Mouse (Mus musculus) thymus, postnatal 25 days (tissue): ENCODE results near the gene Mmaa.
A peak's percentile ranks its signal among the peaks of the same experiment; 100 is the strongest.

Source experiments
- DNase-seq: peaks from one replicate; pipeline ENCODE4 v3.0.0; 2022

Mmaa gene

DNA sequence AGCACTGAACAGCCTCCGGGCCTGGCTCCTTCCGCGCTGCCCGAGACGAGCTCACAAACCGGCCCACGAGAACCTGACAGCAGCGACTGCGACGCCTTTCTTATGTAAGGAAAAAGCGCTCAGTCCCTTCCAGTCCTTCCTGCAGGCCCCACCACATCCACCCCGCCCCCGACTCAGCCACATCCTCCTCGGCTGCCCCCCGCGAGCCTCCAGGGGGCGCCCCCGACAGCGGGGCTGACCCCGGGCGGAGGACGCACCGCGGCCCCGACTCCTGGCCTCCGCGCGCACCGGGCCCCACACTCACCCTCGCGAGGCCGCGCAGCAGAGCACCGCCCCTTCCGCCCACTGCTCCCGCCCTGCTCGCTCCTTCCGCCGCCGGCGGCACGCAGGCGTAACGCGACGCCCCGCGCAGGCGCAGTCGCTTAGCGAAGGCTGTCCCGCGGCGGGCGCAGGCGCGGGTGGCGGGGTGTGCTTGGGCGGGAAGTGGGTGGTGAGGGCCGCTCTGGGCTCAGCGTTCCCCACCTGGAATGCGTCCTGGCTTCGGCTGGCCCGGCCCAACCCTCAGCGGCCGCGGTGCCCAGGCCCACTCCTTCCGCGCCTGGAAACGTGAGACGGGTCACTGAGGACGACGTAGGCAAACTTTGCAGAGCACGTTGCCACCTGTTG lies at the start of gene Mmaa:
TSS of gene Mmaa (minus strand) at position 328 of the 666 bp plus-strand sequence.
- peak; percentile 99 for DNase-seq

DNA sequence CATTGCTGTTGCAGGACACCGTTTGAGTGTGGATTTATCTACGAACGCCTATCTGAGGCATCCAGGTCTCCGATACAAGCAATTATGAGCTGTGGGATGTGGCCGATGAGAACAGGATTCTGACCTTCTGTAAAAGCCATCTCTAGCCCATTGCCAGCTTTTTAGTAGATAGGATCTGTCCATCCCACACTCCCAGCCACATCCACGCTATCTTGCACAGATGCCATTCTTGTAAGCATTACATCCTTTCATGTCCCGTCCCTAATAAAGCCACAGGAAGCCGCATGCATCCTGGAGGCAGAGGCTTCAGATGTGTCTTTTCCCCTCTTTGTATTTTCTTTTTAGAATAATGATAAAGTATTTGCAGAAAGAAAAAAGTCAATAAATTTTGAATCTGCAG lies 46.5 kb upstream of the Mmaa start:
- no peak for DNase-seq

DNA sequence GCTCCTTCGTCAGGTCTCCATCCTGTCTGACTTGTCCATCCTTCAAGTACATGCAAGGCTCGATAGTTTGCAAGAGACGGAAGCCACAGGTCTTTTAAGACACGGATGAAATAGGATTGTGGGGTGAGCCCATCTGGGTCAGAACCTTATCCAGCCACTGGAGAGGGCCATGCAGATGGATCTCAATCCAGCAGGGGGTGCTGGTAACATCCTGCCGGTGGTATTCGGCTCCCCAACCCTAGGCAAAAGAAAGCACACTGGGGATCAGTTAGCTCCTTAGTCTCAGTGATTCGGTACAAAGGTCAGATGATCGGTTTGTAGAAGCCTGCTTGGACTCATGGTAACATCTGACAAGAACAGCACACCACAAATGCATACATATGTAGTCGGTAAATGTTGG lies 44.8 kb upstream of the Mmaa start:
- peak; percentile 31 for DNase-seq

DNA sequence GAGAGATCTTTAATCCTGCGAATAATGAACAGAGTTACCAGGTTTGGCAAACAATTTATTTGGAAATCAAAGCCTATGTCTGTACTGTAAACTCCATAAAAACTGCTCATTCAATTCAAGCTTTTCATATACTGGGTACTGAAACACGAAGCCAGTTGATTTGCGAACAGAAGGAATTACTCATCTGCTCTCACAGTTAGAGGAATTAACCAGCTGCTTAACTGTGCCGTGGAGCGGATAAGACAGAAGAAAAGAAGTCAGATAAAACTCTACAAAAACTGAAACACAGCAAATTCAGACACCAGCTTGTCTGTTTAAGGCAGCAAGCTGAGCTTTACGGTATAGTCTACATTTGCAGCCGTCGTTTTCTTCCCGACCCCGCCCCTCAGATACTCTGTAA lies 43.9 kb upstream of the Mmaa start:
- no peak for DNase-seq

DNA sequence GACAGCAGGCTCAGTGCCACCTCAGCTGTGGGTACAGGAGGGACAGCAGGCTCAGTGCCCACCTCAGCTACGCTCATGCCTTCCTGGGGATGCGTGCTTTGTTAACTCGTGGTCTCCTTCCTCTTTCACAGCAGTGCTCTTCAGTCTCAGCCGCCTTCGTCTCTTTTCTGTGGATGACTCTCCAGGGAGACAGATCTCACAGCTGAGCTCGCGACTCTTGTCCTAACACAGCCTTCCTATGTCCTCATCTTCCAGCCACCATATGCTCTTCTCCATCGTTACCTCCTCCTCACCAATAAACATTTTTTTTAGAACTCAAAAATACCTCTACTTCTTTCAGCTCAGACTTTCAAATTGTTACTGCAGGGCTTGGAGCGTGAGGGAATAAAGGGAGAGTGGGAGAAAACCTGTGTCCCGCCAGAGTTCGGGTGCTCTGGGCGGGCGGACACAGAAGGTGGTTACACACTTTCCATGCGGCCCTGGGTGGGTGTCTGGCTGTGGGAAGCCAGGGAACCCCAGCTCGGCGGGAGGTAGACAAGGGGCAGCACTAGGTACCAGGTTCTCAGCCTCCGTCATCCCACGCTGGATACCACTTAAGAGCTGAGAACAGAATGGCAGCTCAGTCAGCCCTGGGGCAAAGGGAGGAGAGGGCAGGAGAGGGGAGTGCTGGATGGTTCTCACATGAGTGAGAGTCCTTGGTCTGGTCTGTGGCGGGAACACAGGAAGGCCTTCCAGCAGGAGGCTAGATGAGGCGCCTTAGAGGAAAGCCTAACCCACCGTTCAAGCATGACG lies 37.6 kb upstream of the Mmaa start:
- DNase-seq = no peak

DNA sequence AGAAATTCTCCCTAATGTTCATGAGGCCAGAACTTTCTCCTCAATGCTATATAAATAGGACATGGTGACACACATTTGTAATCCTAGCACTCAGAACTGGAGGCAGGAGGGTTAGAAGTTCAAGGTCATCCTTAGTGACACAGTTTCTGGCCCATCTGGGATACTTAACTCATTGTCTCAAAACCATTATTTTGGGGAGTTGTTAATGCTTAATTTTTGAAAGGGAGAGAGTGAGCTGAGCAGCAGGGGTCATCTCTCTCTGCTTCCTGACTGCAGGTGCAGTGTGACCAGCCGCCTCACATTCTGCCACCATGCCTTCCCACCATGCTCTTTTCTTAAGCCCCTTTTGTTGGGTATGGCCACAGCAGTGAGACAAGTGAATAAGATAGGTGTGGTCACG lies 36.8 kb upstream of the Mmaa start:
- no peak for DNase-seq

DNA sequence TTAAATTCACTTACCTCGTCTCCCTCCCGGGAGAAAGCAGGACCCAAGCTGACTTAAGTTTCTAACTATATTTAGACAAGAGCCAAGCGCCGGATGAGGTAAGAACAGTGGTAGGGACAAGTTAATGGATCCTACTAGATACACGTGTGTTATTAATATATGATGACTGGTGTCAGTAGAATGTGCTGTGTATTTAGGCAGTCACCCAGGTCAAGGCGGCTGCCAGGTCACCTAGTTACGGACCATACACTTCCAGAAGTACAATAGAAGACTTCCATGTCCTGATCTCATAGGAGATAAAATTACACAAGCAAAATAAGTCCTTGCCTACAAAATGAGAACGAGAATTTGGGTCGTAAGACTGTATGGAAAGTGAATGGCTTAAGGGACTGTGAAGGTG lies 36.3 kb upstream of the Mmaa start:
- DNase-seq = no peak

DNA sequence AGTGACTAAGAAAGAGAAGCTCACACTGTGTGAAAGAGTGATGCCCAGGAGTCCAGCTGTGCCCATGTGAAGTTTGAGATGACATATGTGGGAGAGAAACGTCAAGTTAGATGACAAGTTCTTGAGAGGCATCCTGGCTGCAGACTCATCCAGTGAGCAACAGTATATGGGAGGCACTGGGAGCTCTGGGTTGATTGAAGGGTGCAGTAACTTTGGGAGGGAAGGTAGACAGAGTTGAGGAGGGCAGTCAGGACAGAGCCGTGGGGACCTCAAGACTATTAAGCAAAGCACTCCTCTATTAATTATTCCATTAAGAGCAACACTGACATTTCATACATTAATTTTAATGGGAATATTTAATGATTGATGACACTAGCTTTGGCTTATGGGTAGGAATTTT lies 35.0 kb upstream of the Mmaa start:
- DNase-seq = no peak

DNA sequence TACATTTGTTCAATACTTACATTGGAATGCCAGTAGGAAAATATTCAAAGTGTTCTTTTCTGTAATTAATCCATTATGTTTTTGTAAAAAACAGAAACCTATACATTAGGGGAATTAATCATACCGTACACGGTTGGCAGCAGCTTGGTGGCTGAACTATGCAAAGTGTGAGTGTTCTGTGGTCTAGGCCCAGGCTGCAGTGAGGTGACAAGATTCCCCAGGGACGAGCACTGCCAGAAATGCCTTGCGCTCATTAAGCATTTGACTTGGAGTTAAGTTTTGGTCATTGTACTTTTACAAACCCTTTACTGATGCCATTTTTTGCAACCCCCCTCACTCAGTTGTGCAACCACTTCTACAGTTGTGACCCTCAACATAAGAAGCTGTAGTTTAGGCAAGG lies 34.4 kb upstream of the Mmaa start:
- no peak for DNase-seq

DNA sequence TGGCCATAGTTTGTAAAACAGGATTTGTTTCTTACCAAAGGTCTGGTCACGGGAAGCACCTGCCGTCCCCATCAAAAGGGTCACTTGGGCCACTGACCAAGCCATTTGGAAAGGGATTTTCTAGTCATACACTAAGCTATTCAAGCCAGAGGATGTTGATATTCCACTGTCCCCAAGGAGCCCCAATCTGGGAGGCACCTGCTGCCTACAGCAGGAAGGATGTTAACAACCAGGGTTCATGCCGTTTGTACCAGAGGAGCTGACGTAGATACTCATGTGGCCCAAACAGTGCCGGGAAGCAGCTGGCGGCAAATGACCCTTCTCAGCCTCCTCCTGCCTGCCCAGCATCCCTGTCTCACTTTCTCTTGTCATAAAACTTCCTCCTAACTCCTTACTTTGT lies 30.8 kb upstream of the Mmaa start:
- DNase-seq = no peak

DNA sequence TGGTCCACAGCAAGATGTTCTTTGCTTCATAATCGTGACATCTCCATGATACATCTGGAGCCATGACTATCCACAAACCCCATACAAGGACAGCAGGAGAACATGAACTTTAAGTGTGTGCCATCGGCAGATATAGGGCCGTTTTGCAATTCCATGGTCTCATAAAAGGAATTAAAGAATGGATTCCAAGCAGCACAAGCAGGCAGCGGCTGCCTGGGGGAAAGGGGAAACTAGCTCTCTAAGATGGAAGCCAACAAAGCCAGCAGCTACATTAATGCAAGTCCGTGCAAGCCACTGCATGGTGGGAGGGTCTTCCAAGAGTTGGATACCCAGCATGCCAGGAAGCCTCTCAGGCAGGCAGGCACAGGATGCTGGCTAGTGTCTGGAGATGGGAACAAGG lies 30.2 kb upstream of the Mmaa start:
- DNase-seq = no peak

DNA sequence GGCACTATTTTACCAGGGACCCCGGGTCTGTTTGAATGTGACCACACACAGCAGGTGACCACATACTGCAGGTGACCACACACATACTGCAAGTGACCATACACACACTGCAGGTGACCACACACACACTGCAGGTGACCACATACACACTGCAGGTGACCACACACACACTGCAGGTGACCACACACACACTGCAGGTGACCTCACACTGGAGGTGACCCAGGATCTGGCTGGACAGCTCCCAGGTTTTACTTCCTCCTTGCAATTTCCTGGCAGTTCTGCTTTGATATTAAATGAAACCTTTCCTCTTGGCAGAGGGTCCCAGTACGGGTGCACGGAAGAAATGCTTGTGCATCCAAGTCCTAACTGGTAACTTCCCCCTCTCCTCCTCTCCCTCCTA lies 29.3 kb upstream of the Mmaa start:
- DNase-seq = no peak

DNA sequence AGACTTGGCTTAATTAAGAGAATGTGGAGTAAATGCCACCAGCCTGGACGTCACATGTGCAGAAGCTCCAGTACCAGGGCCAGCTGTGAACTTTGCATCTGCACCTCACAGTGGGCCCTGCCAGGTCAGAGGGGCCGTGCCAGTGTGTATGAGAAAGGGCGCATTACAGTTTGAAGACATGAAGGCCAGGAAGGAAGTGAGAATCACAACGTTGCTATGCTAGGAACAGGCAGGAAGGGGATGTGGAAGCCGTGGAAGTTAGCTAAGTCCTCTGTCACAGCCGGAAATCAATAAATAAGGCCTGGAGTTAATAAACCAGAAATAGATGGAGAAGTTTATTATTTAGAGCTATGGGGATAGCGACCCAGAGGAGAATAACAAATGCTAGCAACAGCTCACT lies 28.4 kb upstream of the Mmaa start:
- no peak for DNase-seq

DNA sequence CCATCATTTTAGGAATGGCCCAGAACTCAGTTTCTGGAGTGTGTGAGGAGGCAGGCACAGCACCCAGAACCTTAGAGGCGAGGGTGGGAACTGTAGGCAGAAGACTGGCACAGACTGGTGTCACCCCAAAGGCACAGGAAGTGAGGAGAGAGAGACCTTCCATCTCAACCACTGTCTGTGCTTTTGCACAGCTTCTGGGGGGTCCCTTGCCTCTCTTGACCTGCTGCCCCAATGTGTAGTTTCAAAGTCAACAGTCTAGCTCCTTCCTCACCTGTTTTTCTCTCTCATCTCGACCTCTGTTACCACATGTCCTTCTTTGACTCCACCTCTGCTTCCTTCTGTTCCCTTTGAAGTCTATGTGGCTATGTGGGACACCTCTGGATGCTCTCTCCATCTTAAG lies 16.1 kb upstream of the Mmaa start:
- no peak for DNase-seq

DNA sequence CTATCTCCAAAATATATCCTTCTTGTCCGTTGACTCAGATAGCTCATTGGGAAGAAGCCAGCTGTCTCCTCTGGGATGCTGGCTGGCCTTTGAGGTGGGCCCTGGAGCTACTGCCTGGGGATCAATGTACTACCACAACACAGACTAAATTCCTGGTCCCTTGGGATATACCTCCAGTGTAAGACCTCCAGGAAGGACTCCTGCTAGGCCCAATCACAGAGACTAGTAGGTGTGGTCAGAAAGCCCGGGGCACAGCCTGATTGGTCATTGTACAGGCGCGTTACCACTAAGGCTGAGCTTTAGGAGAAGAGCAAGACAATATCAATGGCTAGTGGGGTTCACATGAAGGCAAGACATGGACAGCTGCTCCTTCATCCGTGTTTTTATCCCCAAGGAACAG lies 11.2 kb upstream of the Mmaa start:
- DNase-seq = no peak

DNA sequence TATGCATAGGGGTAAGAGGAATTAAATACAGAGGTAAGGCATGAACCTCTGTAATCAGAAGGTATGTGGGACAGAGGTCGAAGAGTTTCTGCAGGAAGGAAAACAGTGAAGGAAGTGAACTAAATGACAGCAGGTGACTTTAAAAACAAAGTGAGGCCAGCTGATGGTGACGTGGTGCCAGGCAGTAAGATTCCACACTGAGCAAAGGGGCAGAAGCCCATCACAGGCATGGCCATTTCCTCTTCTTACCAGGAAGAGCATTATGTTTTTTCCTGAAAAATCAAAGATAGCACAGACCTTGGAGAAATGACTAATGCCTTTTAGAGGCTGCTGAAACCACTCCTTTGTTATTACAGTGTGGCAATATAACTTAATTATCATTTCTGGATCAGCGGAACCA lies 6.8 kb upstream of the Mmaa start:
- DNase-seq = no peak

DNA sequence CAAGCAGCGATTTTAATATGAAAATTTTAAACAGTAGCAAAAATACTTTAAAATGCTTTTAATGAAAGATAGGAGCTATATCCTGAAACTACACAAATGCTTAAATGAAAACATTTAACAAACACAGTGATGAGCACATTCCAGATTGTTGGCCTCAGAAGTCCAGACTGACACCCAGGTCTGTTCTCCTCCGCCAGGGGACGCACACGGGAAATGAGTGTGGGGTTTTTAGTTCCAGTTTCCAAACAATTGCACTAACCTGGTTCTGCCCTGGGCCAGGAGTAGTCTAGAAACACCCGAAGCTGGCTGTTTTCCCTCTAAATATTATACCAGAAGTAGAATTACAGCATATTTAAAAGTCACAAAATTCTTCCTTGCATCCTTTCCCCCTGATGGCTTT lies 5.0 kb upstream of the Mmaa start:
- DNase-seq = no peak

DNA sequence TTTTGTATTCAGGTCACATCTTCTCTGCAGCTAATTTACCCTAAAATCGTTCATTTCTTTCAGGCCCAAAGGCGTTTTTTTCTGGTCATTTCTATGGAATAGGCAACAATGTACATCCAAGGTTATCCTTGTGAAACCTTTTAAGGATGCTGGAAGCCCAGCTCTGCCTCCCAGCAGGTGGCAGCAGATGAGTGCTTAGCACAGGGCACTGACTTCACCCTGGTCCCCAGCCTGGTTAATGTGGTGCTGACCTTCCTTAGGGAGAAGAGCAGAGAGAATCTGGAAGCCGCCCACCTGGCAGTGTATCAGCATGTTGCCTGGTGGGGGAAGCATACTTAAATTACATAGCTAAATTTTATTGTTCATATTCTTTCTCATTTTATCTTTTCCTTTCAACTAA lies 3.0 kb upstream of the Mmaa start:
- DNase-seq = peak; percentile 46

DNA sequence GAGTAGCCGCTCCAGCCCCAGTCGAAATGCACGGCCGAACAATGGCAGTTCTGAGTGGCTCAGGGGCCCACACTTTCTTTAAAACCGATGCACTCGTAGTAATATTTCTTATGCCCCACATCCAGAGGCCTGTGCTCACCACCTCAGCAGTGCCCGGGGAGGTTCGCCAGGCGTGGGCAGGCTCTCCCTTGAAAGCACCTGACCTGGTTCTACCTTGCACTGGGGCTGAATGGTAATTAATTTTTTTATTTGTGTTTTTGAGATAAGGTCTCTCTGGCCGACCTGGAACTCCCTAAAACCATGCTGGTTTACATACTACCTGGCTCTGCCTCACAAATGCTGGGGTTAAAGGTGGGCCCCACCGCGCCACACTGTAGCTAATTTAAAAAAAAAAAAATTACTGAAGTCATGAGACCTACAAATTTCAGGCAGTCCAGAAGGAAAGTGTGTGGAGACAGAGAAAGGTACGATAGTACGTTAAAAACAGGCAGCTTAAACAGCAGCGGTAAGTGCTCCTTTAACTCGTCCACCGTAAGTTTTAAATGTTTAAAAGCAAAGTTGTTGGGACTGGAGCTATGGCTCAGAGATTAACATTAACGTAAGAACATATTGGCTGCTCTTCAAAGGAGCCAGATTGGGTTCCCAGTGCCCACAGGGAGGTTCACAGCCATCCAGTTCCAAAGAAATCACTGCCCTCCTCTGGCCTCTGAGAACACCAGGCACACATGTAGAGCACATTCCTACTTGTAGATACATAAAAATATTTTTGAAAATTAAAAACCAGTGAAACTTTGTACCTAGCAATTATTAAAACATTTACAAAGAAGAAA lies 754 bp upstream of the Mmaa start:
- no peak for DNase-seq

DNA sequence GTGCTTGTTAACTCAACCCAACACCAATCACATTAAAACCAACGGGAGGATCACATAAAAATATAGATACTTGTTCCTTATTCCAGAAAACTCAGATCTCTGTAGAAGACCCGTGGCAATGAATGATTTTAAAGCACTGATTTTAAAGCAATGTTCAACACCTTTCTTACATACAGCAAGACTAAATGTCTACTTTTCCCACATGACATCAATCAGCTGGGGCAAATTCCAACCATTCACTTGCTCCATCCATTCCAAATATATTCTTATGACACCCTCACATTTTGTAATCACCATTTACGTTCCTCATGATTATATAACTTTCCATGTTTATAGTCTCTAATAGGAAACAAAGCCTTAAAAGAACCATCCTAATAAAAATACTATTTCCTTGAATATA lies 896 bp downstream of the Mmaa start:
- DNase-seq = no peak

DNA sequence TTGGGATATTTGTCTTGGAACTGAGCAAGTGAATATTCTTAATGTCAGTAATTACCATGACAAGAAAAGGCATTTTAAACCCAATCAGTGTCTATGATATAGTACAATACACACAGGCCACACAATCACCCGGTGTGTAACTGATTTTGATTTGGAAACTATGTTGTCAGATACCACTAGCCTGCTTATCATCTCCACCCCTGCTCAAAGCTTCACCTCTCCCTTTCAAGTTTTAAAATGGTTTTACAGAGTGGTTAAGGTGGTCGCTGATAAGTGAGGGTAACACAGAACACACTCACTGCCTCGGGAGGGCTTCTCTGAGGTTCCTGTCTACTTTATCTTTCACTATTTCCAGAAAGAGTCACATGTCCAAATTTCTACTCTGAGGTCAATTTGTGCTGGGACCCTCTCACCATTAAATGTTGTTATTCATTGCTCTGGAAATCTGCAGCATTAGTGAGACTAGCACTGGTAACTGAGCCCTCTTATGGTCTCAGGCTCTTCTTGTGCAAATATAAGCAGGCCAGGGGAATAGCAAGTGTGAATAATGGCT lies 1.9 kb downstream of the Mmaa start:
- DNase-seq = no peak

DNA sequence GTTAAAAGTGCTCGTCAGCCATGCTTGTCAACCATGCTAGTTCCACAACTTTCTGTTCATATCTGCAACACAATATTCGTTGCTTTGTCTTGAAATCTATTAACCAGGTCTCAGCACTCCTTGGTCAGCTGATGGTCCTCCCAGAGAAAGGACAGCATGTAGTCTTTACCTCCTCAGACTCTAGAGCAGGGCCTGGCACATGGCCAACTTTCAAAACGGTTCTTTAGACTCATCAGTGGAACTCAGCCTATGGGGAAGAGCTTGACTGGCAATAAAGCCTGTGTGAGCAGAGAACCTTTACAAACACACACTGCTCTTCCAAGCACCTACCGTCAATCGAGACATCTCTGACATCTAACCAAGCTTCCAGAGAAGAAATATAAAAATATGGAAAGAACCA lies 5.1 kb downstream of the Mmaa start:
- no peak for DNase-seq

DNA sequence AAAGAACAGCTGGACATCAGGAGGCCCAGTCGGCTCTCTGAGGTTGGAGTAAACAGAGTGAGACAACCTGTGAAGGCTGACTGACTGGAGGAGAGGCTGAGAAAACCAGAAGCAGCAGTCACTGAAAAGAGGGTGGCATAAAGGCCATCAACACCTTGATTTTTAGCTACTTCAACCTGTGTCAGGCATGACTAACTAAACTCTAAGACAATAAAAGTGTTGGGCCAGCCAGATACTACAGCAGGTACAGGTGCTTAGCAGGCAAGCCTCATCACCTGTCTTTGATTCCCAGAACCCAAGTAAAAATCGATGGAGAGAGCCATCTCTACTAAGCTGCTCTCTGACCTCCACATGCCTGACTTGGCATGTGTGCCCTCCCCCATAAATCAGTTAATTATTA lies 6.1 kb downstream of the Mmaa start:
- no peak for DNase-seq

DNA sequence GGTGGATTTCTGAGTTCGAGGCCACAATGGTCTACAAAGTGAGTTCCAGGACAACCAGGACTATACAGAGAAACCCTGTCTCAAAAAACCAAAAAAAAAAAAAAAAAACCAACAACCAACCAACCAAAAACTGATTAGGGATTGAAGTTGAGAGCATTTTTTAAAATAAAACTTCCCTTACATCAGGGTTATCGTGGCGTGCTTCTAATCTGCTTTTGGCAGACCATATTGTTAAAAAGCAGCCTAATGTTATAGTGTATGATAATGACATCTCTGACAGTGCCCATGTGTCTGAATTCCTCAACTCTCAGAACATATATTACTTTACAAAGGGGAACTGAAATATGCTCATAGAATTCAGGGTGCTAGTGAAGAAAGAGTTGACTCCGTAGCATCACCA lies 6.5 kb downstream of the Mmaa start:
- no peak for DNase-seq
